Mouse (Mus musculus) adrenal gland, adult 8-10 months (tissue): ENCODE results near the gene AW209491. TPM values are rescaled to one million over a fixed set of nuclear protein-coding genes. Genes with fewer than 3 reads are reported as not detected.

ENCODE experiments used
- DNase-seq: peaks from one replicate; pipeline ENCODE4 v3.0.0; 2022
- total RNA-seq, 4 experiments: library from RNA; stranded (reverse); gene quantifications; 2 replicates each; pipeline ENCODE4 v1.2.4; 2022

Gene AW209491
- total RNA-seq = 10 to 100 TPM; 17.1 to 21.2 (median 19.3) TPM

DNA sequence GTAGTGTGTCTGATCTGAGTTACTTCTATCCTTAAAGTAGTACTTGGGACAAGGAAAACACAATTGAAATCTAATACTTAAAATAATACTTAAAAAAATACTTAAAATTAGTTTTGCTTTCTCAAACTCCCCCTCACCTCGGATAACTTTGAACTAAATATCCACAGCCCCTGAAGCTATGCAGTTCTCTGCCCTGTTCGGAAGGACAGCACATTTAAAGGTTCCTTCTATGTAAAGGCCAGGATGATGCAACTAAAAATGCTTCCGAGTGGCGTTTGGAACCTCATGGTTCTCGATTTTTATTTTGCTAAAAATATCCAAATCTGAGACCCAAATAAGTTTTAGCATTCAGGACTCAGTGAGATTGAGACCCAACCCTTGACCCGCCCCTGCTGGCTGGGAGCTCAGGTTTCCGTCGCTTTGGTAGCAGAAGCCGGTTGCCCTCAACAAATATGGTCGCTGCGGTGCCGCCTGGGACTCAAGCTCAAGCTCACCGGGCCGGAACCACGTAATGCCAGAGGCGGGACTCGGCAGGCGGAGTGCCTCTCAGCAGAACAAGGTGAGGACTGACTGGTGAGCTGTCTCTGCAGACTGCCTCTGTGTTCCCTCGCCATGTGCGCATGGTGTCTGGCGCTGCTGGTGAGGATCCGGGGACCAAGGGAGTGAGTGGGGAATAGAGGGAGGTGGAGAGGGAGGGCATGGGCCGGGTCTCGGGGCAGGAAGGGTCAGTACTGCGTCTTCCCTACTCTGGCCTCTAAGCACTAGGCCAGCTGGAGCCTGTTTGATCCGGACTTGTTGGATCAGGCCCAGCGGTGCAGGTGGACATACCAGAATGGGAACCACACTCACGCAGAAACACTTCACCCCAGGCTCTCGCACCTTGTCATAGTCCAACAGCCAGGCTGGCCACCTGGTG, at the start of gene AW209491:
AW209491 (plus strand) TSS at position 429 of the 916 bp plus-strand sequence.
- DNase-seq = peak; percentile 96

GRCm38 (mm10) chr13:14580392-14580791, 49.6 kb upstream of the AW209491 start:
- no peak for DNase-seq

GRCm38 (mm10) chr13:14602744-14603143, 27.2 kb upstream of the AW209491 start:
- DNase-seq = no peak

DNA sequence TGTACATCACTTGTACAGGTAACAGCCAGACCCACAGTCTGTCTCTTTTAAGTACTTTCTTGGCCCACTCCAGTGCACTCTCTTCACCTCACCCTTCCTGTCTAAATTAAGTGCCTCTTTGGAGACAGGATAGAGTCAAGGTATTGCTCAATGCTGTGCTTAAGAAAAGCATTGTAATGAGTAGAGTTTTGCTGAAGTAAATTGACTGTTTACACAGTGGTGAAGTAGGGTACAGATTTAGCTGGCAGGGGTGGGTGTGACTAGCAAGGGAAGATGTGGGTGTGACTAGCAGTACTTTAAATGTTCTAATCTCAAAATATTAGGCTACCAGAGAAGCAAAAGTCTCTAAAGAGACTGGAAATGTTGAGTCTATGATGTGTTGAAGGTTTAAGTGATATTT, 22.3 kb upstream of the AW209491 start:
- DNase-seq = no peak

- DNase-seq = no peak
Measured at GRCm38 (mm10) chr13:14612463-14612862, 17.5 kb upstream of the AW209491 start.

GRCm38 (mm10) chr13:14612926-14613529, 16.9 kb upstream of the AW209491 start, which contains the start of the genes Mrpl32 and Psma2:
Mrpl32 (minus strand) TSS chr13:14613165.
Psma2 (plus strand) TSS chr13:14613240.
- DNase-seq = peak; percentile 98

DNA sequence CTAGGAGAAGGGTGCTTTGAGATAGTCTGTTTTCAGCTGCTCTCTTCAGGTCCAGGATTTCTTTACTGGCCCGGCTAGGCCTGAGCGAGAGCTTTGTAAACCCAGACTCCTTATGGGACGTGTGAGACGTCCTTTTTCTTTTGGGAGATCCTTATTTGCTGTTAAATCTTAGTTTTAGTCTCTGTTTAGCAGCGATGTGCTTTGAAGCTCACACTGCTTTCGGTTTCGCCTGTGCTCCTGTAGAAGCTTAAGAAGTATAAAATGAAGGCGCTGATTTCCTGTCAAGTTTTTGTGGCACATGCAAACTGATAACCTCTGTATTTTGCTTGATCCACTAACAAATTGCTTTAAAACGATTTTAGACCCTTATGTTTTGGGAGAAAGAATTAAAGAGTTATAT, 16.4 kb upstream of the AW209491 start:
- no peak for DNase-seq

DNA sequence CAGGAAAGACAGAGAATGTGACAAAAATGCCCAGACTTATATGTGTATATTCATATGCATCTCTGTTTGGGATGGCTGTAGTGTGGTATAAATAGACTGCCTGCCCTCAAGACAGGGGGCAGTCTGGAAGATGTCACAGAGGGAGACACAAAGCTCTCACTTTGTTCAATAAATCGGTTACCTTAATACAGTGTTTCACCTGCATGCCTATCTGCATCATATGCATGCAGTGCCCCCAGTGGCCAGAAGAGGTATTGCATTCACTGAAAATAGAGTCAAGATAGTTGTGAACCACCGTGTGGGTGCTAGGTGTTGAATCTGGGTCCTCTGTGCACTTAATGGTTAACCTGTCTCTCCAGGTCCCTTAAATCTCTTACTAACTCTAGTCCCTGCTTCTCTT, 11.2 kb upstream of the AW209491 start:
- no peak for DNase-seq

GRCm38 (mm10) chr13:14639998-14640397, 10.0 kb downstream of the AW209491 start:
- DNase-seq = no peak

DNA sequence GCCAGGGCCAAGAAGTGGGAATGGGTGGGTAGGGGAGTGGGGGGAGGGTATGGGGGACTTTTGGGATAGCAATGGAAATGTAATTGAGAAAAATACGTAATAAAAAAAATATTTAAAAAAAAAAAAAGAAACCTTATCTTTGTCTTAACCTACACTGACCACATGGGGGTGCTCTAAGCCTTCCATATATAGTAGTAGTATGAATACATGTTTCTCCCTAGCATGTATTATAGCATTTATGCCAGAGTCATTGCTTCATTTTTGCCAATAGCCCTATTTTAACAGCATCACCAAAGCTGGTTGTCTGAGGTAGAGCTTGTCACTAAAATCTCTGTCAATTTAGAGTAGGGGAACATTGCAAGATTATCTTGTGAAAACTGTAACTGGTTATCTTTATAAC, 19.3 kb downstream of the AW209491 start:
- no peak for DNase-seq

DNA sequence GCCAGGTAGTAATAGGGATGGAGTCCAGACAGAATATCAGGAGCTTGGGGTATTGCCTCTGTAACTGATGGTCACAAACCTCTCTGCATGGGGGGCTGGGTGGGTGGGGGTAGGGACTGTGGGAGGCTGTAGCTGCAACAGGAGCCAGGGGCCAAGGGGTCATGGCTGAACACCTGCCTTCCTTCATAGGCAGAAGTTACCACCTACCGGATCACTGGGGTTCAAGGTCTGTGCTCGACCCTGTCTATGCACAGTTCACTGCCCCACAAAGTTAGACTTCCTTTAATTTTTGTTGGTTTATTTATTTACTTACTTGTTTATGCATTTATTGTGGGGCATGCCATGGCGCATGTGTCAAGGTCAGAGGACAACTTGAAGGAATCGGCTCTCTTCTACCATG, 37.2 kb downstream of the AW209491 start:
- no peak for DNase-seq

DNA sequence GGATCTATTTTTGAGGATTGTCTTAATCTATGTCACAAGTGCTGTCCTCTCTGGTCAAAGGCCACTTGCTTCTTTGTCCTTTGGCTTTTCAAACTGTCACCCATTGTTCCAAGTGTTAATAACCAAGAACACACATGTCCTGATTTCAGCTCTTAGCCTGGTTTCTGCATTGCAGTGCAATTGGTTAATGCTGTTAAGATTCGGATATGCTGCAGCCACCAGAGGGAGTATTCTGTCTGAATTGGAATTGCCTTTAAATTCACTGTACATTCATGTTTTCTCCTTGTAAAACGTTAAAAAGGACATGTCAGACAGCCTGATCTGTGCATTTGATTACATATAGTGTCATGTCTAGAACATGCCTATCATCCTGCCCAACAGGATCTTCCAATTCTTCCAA, 40.4 kb downstream of the AW209491 start:
- no peak for DNase-seq

Other genes with a start within 250 kb of the AW209491 start
- under 1 TPM; 0.06 to 0.73 (median 0.35) TPM for gene Hecw1, start 106.9 kb upstream of the AW209491 start, total RNA-seq
- 10 to 100 TPM; 35.7 to 66.5 (median 46.0) TPM for gene Mrpl32, start 17.0 kb upstream of the AW209491 start, total RNA-seq
- gene Psma2, start 16.9 kb upstream of the AW209491 start, total RNA-seq = 100 to 1,000 TPM in 2 of 4 experiments, 10 to 100 TPM in 2; 89.1 to 106 (median 99.7) TPM